ENCODE assay signal across 12 mouse cellular contexts in the genomic region with DNA sequence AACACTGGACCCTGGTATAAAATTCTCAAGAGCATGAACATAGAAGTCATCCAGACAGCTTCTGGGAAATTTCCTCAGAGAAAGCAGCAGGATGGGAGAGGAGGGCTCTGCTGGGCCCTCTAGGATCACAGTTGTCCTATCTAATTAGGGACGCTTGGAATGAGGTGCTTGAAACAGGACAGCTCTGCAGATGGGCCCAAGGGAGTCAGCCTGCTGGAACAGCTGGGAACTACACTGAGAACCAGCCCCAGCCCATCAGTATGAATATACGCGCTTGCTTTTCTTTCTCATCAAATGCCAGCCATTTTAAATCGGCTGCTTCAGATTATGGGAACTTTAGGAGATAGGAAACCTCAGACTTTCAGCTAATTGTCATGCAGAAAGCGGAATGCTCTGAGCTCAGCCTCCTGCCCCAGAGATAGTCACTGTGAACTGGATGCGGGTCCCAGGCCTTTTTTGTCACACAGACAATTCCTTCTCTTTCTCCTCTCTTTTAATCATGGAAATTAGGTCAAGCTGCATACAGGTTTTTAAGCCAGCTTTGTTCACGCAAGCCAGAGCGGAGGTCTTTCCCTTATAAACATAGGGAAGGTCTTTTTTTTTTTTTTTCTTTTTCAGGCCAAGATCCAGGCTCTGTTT.
A peak's percentile ranks its signal among the peaks of the same experiment; 100 is the strongest.
DNase-seq lines count a peak whose midpoint lies in the region; ATAC-seq lines count a peak whose summit lies in the region.
"Had no signal": no experiment of that assay in that cellular context is flagged by ENCODE, and none has a peak within 500 bp of the region (broad histone marks: within the 10 kb centered on the region; RNA-seq: fewer than 3 reads in every experiment).

No protein-coding gene starts in this region.

- H3K27me3 ChIP-seq in heart, embryonic 11.5 days (ENCODE audit: control insufficient read depth, insufficient read depth, low read length): no peaks in the 10 kb centered on the region
- H3K27me3 ChIP-seq in midbrain, embryonic 15.5 days (replicated peaks): no peaks in the 10 kb centered on the region

- H3K9me3 ChIP-seq in heart, embryonic 11.5 days (replicated peaks; ENCODE audit: control insufficient read depth, low read length): no peaks in the 10 kb centered on the region
- H3K9me3 ChIP-seq in midbrain, embryonic 15.5 days: no peaks in the 10 kb centered on the region

- ATAC-seq in heart, embryonic 11.5 days (replicated peaks; ENCODE audit: insufficient number of reproducible peaks, low FRiP score, low TSS enrichment): no peak
- peak; percentile 88 for ATAC-seq in midbrain, embryonic 15.5 days (replicated peaks)

- H3K9ac ChIP-seq in heart, embryonic 11.5 days (ENCODE audit: low read depth, low read length): no peak overlapping the region
- H3K9ac ChIP-seq in midbrain, embryonic 15.5 days: no peak overlapping the region

- WGBS in heart, embryonic 11.5 days (ENCODE audit: insufficient replicate concordance): 53% methylated on average over 8 of the region's 8 CpGs
- WGBS in midbrain, embryonic 15.5 days: 16% methylated on average over 8 of the region's 8 CpGs

- H3K27ac ChIP-seq in heart, embryonic 11.5 days (ENCODE audit: low read depth, low read length): no peak overlapping the region
- peak overlapping the region; percentile 63 for H3K27ac ChIP-seq in midbrain, embryonic 15.5 days

- no peaks in the 10 kb centered on the region for H3K36me3 ChIP-seq in heart, embryonic 11.5 days (ENCODE audit: control insufficient read depth, insufficient read depth, low read length)
- no peaks in the 10 kb centered on the region for H3K36me3 ChIP-seq in midbrain, embryonic 15.5 days (replicated peaks)

- no peak overlapping the region for H3K4me3 ChIP-seq in heart, embryonic 11.5 days (ENCODE audit: low read depth, low read length)
- no peak overlapping the region for H3K4me3 ChIP-seq in midbrain, embryonic 15.5 days
- H3K4me3 ChIP-seq: megakaryocyte, embryonic 14.5 days had no signal

- H3K4me1 ChIP-seq in heart, embryonic 11.5 days (ENCODE audit: control insufficient read depth, insufficient read depth, low read length): no peaks in the 10 kb centered on the region
- H3K4me1 ChIP-seq in midbrain, embryonic 15.5 days: peaks cover 5% of the 10 kb centered on the region; the same call in 1 of the 2 replicates

- intact Hi-C loops in heart, postnatal 10 days (cut with DNase I): no loop called here
- intact Hi-C loops in left cerebral cortex, postnatal 14 days (cut with DNase I): no loop called here

- no peak overlapping the region for H3K4me2 ChIP-seq in heart, embryonic 11.5 days
- no peak overlapping the region for H3K4me2 ChIP-seq in midbrain, embryonic 15.5 days

- DNase-seq in heart, adult 18-20 months: peak; percentile 15 to 32
- peak; percentile 20 for DNase-seq in brain, adult 2 months (ENCODE audit: low read depth, low spot score)
- DNase-seq in heart, postnatal 10 days: peak; percentile 12 to 20
- DNase-seq in cerebellum, adult 11-12 months: no peak
- no peak for DNase-seq in right cerebral cortex, postnatal 36 days (ENCODE audit: low spot score in 2 of 2)
- DNase-seq in left cerebral cortex, postnatal 14 days (ENCODE audit: low spot score in 2 of 2): no peak
- DNase-seq: B cell, adult 2 months; gastrocnemius, postnatal 10 days; kidney, adult 9 months had no signal

Comparison
In these comparisons a context has a peak if more than half of its experiments do, and no peak if none do; other contexts are left out.
1. DNase-seq: peak in heart, adult 18-20 months (2 of 2), brain, adult 2 months (single experiment) and heart, postnatal 10 days (2 of 2); none in cerebellum, adult 11-12 months (single experiment), right cerebral cortex, postnatal 36 days (0 of 2) and left cerebral cortex, postnatal 14 days (0 of 2).